Mouse (Mus musculus) thymus, adult 2 months (tissue): ENCODE measurements around the gene Fam149b.

ENCODE experiments used
- CTCF ChIP-seq: fragments of 200-500 bp; IDR thresholded peaks from 2 replicates; pipeline ENCODE4 v1.5.1; 2012; ENCODE audit warnings: mild to moderate bottlenecking, control low read depth, low read length, moderate library complexity, borderline replicate concordance; ENCODE audit not compliant: control insufficient read depth, poor library complexity, insufficient read depth; ENCODE audit errors: extremely low read depth
- POLR2A ChIP-seq: fragments of 200-500 bp; IDR thresholded peaks from 2 replicates; pipeline ENCODE4 v1.6.1; 2012; ENCODE audit warnings: mild to moderate bottlenecking, low read length, control low read depth, moderate library complexity; ENCODE audit not compliant: control insufficient read depth, poor library complexity, insufficient read depth; ENCODE audit errors: extremely low read depth

DNA sequence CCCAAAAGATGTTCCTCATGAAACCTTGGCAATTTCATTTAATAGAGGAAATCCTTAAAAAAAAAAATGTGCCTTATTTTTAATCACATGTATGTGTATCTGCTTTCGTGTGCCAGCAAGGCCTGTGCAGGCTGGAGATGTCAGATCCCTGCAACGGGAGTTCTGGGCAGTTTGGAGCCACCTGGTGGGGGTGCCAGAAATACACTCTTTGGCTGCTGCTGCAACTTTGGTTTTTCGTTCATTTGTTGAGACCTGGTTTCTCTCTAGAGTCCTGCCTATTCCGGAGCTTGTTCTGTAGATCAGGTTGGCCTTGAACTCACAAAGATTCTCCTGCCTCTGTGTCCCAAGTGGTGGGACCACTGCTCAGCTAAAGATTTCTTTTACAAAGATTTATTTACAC lies 50.9 kb downstream of the Fam149b start:
- TF ChIP-seq POLR2A (no peak), CTCF (peak; percentile 55; the same call in 1 of the 2 replicates)
